Mouse (Mus musculus) midbrain, embryonic 13.5 days (tissue): ENCODE data around the gene Uvrag. TPM values are rescaled to one million over a fixed set of nuclear protein-coding genes. Genes with fewer than 3 reads are reported as not detected.

ENCODE experiments used
- ATAC-seq: fragments of 200-750 bp; cut with Nextera tagmentation; 2 replicates; pipeline ENCODE4 v1.8.0; 2017; ENCODE audit warnings: mild to moderate bottlenecking, moderate TSS enrichment, moderate library complexity
- H3K27ac ChIP-seq: fragments of 300-500 bp; sonication (generic); 2 replicates; pipeline ENCODE4 v1.5.1; 2015; ENCODE audit warnings: inconsistent platforms, mild to moderate bottlenecking, moderate library complexity
- H3K27me3 ChIP-seq: fragments of 300-500 bp; sonication (generic); 2 replicates; pipeline ENCODE4 v1.6.1; 2015; ENCODE audit warnings: mild to moderate bottlenecking, inconsistent platforms
- H3K36me3 ChIP-seq: fragments of 300-500 bp; sonication (generic); 2 replicates; pipeline ENCODE4 v1.6.1; 2015; ENCODE audit warnings: mild to moderate bottlenecking, inconsistent platforms
- H3K4me1 ChIP-seq: fragments of 300-500 bp; sonication (generic); replicated peaks from 2 replicates; pipeline ENCODE4 v1.6.1; 2015; ENCODE audit warnings: inconsistent platforms
- H3K4me2 ChIP-seq: fragments of 300-500 bp; sonication (generic); replicated peaks from 2 replicates; pipeline ENCODE4 v1.6.1; 2015; ENCODE audit warnings: moderate library complexity, mild to moderate bottlenecking, inconsistent platforms
- H3K4me3 ChIP-seq: fragments of 300-500 bp; sonication (generic); replicated peaks from 2 replicates; pipeline ENCODE4 v1.5.1; 2015; ENCODE audit warnings: mild to moderate bottlenecking, inconsistent platforms
- H3K9ac ChIP-seq: fragments of 300-500 bp; sonication (generic); replicated peaks from 2 replicates; pipeline ENCODE4 v1.6.1; 2015; ENCODE audit warnings: mild to moderate bottlenecking, inconsistent platforms
- H3K9me3 ChIP-seq: fragments of 300-500 bp; sonication (generic); 2 replicates; pipeline ENCODE4 v1.6.1; 2016; ENCODE audit warnings: mild to moderate bottlenecking, inconsistent platforms
- WGBS: fragments of 180-500 bp; shearing (Covaris S2); methylation state at CpG from one replicate; pipeline ENCODE4 v1.1.7; 2015; 5-methylcytosine and 5-hydroxymethylcytosine counted together
- polyA plus RNA-seq: library from polyadenylated mRNA; unstranded; fragments of >200 nt; fragmentation: Nextera tagmentation; extraction: Ambion mirVana; gene quantifications from 2 replicates; pipeline ENCODE4 v1.2.1, GENCODE M21; 2015

Uvrag gene
- polyA plus RNA-seq, 1 experiment from 2014 or later: 13.1 TPM

DNA sequence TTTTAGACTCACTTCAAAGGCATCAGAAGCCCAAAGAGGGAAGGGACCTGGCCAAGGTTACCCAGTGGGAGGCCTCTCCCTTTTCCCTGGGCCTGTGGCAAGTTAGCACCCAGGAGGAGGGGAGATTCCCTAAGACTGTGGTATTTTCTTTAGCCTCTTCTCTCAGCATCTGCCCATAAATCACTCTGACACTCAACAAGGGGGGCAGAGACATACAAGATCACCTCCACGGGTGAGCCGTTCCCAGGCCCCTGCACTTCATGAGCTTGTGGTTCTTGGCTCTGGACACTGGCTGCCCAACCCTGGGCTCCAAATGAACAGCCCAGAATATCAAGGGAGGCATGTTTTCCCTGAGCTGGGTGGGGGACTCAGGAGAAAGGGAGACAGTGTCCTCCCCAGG lies 279.9 kb downstream of the Uvrag start:
- no peaks in the 10 kb centered on the region for H3K36me3 ChIP-seq
- ATAC-seq: no peak
- no peak overlapping the region for H3K4me3 ChIP-seq
- WGBS: 89% methylated on average over 2 of the region's 2 CpGs
- H3K27me3 ChIP-seq: no peaks in the 10 kb centered on the region
- peaks cover 12% of the 10 kb centered on the region for H3K4me1 ChIP-seq
- H3K9ac ChIP-seq: no peak overlapping the region
- H3K27ac ChIP-seq: no peak overlapping the region
- no peaks in the 10 kb centered on the region for H3K9me3 ChIP-seq
- no peak overlapping the region for H3K4me2 ChIP-seq

DNA sequence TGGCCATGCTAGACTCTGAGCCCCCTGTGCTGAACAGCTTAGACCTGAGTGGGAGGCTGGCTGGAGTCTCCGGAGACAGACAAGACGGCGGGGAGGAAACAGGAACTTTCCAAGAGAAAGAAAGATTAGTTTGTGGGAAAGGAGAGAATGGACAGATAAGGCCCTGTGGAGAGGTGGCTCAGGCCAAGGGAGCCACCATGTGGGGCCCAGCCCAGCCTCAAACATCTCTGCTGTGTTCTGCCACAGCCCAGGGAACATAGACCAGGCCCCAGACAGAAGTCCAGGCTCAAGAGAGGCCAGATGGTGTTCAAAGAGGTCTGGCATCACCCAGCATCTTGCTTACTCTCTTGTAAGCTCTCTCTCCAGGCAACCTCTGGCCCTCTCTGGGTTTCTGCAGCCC lies 283.8 kb downstream of the Uvrag start:
- WGBS: 73% methylated on average over 3 of the region's 3 CpGs
- Histone ChIP-seq H3K4me1 (peaks cover 8% of the 10 kb centered on the region), H3K9ac (no peak overlapping the region), H3K4me3 (no peak overlapping the region), H3K4me2 (no peak overlapping the region), H3K36me3 (no peaks in the 10 kb centered on the region), H3K9me3 (no peaks in the 10 kb centered on the region), H3K27ac (no peak overlapping the region), H3K27me3 (no peaks in the 10 kb centered on the region)
- ATAC-seq: no peak

DNA sequence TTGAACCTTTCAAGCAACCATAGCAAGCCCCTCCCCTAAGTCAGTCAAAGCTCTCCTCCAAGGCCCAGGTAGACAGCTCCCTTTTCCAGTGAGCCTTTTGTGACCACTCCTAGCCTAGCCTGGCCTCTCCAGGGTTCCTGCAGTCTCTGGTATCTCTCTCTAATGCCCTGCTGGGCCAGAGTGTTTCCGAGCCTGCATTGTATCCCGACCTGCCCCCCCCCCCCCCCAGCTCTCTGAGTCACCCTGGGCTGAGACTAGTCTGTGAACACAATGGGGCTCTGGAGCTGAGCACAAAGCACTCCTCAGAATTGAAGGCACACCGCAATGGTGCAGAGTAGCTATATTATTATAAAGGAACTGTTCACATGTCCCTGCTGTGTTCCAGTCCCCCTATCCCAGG lies 284.8 kb downstream of the Uvrag start:
- no peaks in the 10 kb centered on the region for H3K9me3 ChIP-seq
- no peak overlapping the region for H3K27ac ChIP-seq
- peak; percentile 26; the same call in 1 of the 2 replicates for ATAC-seq
- no peaks in the 10 kb centered on the region for H3K36me3 ChIP-seq
- H3K9ac ChIP-seq: no peak overlapping the region
- 8% methylated on average over 3 of the region's 3 CpGs for WGBS
- no peak overlapping the region for H3K4me2 ChIP-seq
- peaks cover 16% of the 10 kb centered on the region for H3K4me1 ChIP-seq
- no peak overlapping the region for H3K4me3 ChIP-seq
- no peaks in the 10 kb centered on the region for H3K27me3 ChIP-seq

DNA sequence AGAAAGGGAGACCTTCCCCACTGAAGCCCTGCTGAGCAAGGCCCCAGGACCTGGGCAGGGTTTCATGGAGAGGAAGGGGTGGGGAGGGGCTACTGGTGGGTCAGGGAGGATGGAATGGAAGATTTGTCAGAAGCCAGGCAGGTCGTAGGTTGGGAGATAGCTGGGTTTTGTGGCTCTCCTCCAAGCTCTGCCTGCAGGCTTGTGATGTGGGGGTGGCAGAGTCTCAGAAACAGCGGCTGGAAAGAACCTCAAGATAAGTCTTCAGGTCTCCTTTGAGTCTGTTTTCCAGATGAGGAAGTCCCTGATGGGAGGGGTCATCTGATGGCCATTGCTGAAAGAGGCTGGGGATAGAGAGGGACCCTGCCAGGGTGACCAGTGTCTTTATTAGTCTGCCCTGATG lies 285.6 kb downstream of the Uvrag start:
- no peak overlapping the region for H3K9ac ChIP-seq
- 79% methylated on average over 2 of the region's 2 CpGs for WGBS
- no peak overlapping the region for H3K4me3 ChIP-seq
- H3K27me3 ChIP-seq: no peaks in the 10 kb centered on the region
- no peaks in the 10 kb centered on the region for H3K36me3 ChIP-seq
- H3K4me2 ChIP-seq: no peak overlapping the region
- no peak overlapping the region for H3K27ac ChIP-seq
- ATAC-seq: no peak
- H3K4me1 ChIP-seq: peaks cover 16% of the 10 kb centered on the region
- H3K9me3 ChIP-seq: no peaks in the 10 kb centered on the region

DNA sequence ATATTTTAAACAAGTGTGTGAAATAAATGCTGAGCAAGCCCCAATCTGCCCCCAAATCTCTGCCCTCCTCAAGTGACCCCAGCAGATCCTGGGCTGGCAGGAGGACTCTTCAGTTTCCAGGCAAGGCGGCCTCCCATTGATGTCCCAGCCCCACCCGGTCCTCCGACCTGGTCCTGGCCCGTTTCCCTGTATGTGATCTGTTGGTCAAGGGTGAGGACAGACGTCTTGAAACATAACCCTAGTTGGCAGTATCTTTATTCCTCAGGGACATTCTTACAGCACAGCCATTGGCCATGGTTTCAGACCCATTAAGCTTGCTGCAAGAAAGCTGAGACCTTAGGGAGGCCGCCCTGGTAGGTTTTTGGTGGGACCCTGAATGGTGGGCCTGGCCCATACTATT lies 287.1 kb downstream of the Uvrag start:
- no peaks in the 10 kb centered on the region for H3K36me3 ChIP-seq
- H3K9me3 ChIP-seq: no peaks in the 10 kb centered on the region
- WGBS: 89% methylated on average over 6 of the region's 6 CpGs

DNA sequence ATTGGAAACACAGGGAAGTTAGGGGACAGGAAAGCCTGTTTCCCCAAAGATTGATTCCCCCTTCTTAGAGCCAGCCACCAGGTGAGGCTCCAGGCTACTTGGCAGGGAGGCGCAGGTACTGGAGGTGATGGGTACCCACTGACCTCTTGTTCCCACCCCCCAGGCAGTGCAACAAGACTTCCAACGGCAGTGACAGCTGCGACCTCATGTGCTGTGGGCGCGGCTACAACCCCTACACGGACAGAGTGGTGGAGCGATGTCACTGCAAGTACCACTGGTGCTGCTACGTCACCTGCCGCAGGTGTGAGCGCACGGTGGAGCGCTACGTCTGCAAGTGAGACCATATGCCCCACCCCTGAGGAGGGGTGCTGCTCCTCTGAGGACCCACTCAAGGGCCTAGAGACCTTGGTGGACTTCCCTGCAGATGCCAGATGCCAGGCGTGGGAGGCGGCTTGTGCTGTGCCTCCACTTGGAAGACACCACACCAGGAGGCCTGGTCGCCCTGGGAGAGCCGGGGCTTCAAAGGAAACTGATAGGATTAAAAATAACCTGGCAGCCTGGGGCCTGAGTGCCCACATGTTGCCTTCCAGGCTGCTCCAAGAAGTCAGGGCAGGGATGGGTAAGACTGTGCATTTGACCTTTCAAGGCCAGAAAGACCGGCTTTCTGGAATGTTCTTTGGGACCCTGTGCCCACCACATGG lies 287.8 kb downstream of the Uvrag start:
- Histone ChIP-seq H3K36me3 (no peaks in the 10 kb centered on the region), H3K27ac (no peak overlapping the region), H3K9ac (no peak overlapping the region), H3K4me1 (peaks cover 16% of the 10 kb centered on the region), H3K9me3 (no peaks in the 10 kb centered on the region), H3K4me3 (no peak overlapping the region), H3K27me3 (no peaks in the 10 kb centered on the region), H3K4me2 (no peak overlapping the region)
- no peak for ATAC-seq
- 87% methylated on average over 18 of the region's 18 CpGs for WGBS

More for the DNA sequence above, 287.1 kb downstream of the Uvrag start:
- Histone ChIP-seq H3K27me3 (no peaks in the 10 kb centered on the region), H3K9ac (no peak overlapping the region), H3K4me2 (no peak overlapping the region), H3K4me3 (no peak overlapping the region), H3K27ac (no peak overlapping the region), H3K4me1 (peaks cover 16% of the 10 kb centered on the region)
- no peak for ATAC-seq

DNA sequence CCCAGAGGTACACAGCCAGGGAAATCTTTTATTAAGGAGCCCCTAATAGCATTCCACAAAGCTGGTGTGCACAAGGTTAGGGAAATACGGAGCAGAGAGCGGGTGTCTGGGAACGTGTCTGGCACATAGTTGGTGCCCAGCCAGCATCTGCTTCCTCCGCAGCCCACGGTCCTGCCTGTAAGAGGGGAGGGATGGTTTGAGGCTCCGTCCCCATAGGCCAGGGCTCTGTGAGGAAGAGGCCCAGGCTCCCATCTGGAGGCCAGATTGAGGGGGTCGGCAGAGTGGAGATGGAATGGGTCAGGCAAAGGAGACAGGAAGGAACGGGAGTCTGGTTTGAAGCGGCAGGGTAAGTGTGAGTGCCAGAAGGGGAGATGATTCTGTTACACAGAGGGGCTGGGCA lies 289.7 kb downstream of the Uvrag start:
- 70% methylated on average over 9 of the region's 9 CpGs for WGBS
- Histone ChIP-seq H3K4me1 (peaks cover 12% of the 10 kb centered on the region; the same call in 1 of the 2 replicates), H3K4me2 (no peak overlapping the region), H3K36me3 (no peaks in the 10 kb centered on the region), H3K27ac (no peak overlapping the region), H3K27me3 (no peaks in the 10 kb centered on the region), H3K4me3 (no peak overlapping the region), H3K9ac (no peak overlapping the region), H3K9me3 (no peaks in the 10 kb centered on the region)
- ATAC-seq: no peak

DNA sequence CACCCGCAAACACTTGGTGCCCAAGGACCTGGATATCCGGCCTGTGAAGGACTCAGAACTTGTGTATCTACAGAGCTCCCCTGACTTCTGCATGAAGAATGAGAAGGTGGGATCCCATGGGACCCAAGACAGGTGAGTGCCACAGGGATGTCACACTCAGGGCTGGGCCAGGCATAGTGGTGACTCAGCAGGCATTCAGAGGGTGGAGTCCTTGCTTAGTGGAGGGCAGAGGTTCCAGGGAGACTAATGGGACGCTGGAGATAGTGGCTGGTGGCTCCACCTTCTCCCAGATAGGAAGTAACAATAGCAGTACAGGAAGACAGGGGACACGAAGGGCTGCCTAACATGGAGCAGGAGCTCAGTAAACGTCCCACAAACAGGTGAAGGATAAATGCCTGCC lies 290.6 kb downstream of the Uvrag start:
- Histone ChIP-seq H3K36me3 (no peaks in the 10 kb centered on the region), H3K27ac (no peak overlapping the region), H3K4me3 (no peak overlapping the region), H3K4me1 (0 out of 2 replicates have a peak, but pooled peaks cover 8% of the 10 kb centered on the region), H3K4me2 (no peak overlapping the region), H3K9ac (no peak overlapping the region), H3K9me3 (no peaks in the 10 kb centered on the region), H3K27me3 (no peaks in the 10 kb centered on the region)
- 81% methylated on average over 5 of the region's 5 CpGs for WGBS
- ATAC-seq: no peak

DNA sequence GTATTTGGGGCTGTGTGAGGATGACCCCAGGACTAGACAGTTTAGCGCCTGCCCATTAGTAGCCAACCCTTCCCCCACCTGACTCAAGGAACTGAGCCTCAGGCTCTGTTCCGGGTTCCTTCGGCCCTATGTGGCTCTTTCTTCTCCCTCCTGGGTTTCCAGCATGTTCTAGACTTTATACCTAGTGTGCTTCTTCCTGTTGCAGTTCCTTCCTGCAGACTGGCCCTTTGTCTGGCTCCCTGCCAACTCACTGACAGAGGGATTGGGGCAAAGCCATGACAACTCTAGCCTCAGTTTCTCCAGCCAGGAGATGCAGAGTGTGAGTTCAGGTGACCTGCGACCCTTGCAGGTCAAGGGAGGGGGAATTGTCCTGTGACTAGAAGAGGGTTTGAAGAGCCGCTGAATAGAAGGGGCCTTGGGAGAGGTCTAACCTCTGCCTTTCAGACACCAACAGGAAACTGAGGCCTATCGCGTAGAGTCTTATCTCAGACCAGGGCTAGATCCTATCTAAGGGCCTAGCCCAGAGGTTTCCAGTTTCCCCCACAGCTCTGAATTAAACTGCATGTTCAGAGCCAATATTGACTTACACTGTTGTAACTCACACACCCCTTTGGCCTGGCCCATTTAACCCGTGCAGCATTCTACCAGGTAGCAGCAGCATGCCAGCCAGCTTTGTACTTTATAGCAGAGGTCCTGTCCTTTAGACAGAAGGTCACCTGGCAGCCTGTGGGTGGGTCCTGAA lies 291.9 kb downstream of the Uvrag start:
- no peak overlapping the region for H3K4me3 ChIP-seq
- no peaks in the 10 kb centered on the region for H3K9me3 ChIP-seq
- WGBS: 79% methylated on average over 8 of the region's 8 CpGs
- H3K4me1 ChIP-seq: peaks cover 11% of the 10 kb centered on the region
- no peak overlapping the region for H3K9ac ChIP-seq
- no peak for ATAC-seq
- no peaks in the 10 kb centered on the region for H3K36me3 ChIP-seq
- no peak overlapping the region for H3K27ac ChIP-seq
- H3K27me3 ChIP-seq: peaks cover 4% of the 10 kb centered on the region; the same call in 1 of the 2 replicates
- no peak overlapping the region for H3K4me2 ChIP-seq

DNA sequence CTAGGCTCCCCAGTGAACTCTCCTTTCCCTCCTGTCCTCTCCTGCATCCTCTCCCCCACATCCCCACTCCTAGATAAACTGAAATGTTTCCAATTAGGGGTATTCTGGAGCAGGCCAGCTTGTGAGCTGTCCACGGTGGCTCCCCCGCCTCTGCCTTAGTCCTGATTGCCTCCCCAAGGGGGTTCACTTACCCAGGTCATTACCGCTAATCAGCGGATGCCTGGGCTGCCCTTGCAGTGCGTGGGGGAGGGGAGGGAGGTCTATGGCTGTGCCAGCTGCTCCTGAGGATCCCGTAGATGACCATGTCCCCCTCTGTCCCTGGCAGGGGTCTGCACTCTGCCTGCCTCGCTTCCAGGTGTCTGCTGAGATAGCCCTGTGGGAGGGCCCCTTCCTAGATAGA lies 297.3 kb downstream of the Uvrag start:
- H3K9ac ChIP-seq: no peak overlapping the region
- no peaks in the 10 kb centered on the region for H3K9me3 ChIP-seq
- H3K4me1 ChIP-seq: peaks cover 23% of the 10 kb centered on the region
- H3K4me3 ChIP-seq: no peak overlapping the region
- H3K4me2 ChIP-seq: no peak overlapping the region
- peak; percentile 50; the same call in 1 of the 2 replicates for ATAC-seq
- H3K27me3 ChIP-seq: peaks cover 56% of the 10 kb centered on the region
- H3K27ac ChIP-seq: no peak overlapping the region
- H3K36me3 ChIP-seq: no peaks in the 10 kb centered on the region
- WGBS: 19% methylated on average over 7 of the region's 7 CpGs

DNA sequence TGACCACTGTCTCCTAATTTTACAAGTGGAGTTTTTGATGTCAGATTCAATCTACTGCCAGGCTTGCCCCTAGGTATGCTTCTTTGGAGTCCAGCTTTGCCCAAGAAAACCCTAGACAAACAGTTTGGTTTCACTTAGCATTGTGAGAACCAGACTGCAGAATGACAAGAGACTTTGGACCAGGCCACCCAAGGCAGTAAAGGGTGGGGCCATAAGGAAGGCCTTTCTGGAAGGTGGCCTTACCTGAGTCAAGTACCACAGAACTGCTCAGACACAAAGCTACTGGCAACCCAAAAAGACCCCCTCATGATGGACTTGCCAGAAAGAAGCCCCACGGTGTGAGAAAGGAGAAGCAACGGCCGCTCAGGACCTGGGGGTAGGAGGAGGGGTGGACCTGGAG lies 297.9 kb downstream of the Uvrag start:
- 83% methylated on average over 3 of the region's 3 CpGs for WGBS
- Histone ChIP-seq H3K4me3 (no peak overlapping the region), H3K36me3 (no peaks in the 10 kb centered on the region), H3K9ac (no peak overlapping the region), H3K4me1 (peaks cover 29% of the 10 kb centered on the region), H3K4me2 (no peak overlapping the region), H3K27me3 (peaks cover 62% of the 10 kb centered on the region), H3K27ac (no peak overlapping the region), H3K9me3 (no peaks in the 10 kb centered on the region)
- ATAC-seq: no peak

DNA sequence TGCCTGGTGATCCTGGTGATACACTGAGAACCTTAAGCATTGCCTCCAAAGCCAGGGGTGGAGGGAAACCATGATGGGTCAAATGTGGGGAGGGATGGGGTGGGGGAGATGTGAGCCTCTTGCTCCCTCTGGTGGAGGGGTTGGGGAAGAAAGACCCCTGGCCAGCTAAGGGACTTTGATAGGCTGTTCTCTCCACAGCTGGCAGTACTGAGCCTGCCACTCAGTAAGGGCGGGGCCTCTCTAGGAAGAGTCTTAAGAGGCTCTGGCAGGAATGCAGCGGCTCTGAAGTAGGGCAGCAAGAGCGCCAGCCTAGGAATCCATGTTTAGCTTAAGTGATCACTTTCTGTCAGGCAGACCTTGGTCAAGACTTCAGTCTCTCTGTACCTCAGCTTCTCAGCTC lies 299.1 kb downstream of the Uvrag start:
- Histone ChIP-seq H3K27me3 (peaks cover 74% of the 10 kb centered on the region), H3K36me3 (no peaks in the 10 kb centered on the region), H3K9ac (no peak overlapping the region), H3K4me1 (peaks cover 41% of the 10 kb centered on the region), H3K9me3 (no peaks in the 10 kb centered on the region), H3K4me3 (no peak overlapping the region), H3K4me2 (no peak overlapping the region), H3K27ac (no peak overlapping the region)
- 28% methylated on average over 3 of the region's 3 CpGs for WGBS
- ATAC-seq: no peak
